Mouse (Mus musculus) lung, adult 2 months (tissue): ENCODE results near the gene Asphd2. TPM values are rescaled to one million over a fixed set of nuclear protein-coding genes. Genes with fewer than 3 reads are reported as not detected.
"Not testable (repeated sequence)": the region's sequence is repeated elsewhere in the genome, so short reads cannot be mapped to it uniquely, and the experiment has no call there.

Source experiments
- DNase-seq: peaks from one replicate; pipeline ENCODE4 v3.0.0; 2022
- H3K4me1 ChIP-seq: fragments of 200-500 bp; 2 replicates; pipeline ENCODE4 v1.6.1; 2011; ENCODE audit warnings: low read length; ENCODE audit not compliant: control insufficient read depth, insufficient read depth
- H3K4me3 ChIP-seq: fragments of 200-500 bp; replicated peaks from 2 replicates; pipeline ENCODE3; 2011; ENCODE audit warnings: low read depth, mild to moderate bottlenecking, control low read depth, low read length; ENCODE audit errors: extremely low read depth
- CTCF ChIP-seq: fragments of 200-500 bp; IDR thresholded peaks from 2 replicates; pipeline ENCODE4 v1.5.1; 2011; ENCODE audit warnings: mild to moderate bottlenecking, low read length, control low read depth; ENCODE audit not compliant: insufficient read depth
- POLR2A ChIP-seq: fragments of 200-500 bp; IDR thresholded peaks from 2 replicates; pipeline ENCODE4 v1.6.1; 2011; ENCODE audit warnings: low read depth, mild to moderate bottlenecking, control low read depth, low read length, borderline replicate concordance; ENCODE audit errors: extremely low read depth
- WGBS: fragments of 180-500 bp; shearing (Covaris S2); methylation state at CpG from one replicate; pipeline ENCODE4 v1.1.7; 2018; 5-methylcytosine and 5-hydroxymethylcytosine counted together
- polyA plus RNA-seq: library from polyadenylated mRNA; depleted of rRNA; stranded (reverse); fragments of >200 nt; gene quantifications from 2 replicates; pipeline ENCODE4 v1.2.3, GENCODE M21; 2012

The Asphd2 gene
- polyA plus RNA-seq, 1 experiment, result 0.56 TPM

GRCm38 (mm10) chr5:112416673-112417072 is 22.0 kb upstream of the Asphd2 start:
- DNase-seq, result no peak
- no peak for TF ChIP-seq CTCF
- no peak for TF ChIP-seq POLR2A
- Histone ChIP-seq H3K4me1 (no peaks in the 10 kb centered on the region), H3K4me3 (no peak overlapping the region)
- 59% methylated on average over 5 of the region's 5 CpGs for WGBS

- DNase-seq, H3K4me3 ChIP-seq, H3K4me1 ChIP-seq: not testable (repeated sequence)
- WGBS, result 78% methylated on average over 4 of the region's 4 CpGs
These were observed 18.1 kb upstream of the Asphd2 start for GRCm38 (mm10) chr5:112412781-112413180.

GRCm38 (mm10) chr5:112411514-112412335 is 17.1 kb upstream of the Asphd2 start:
- TF ChIP-seq CTCF (no peak), POLR2A (no peak)
- no peaks in the 10 kb centered on the region for H3K4me1 ChIP-seq
- no peak for DNase-seq
- H3K4me3 ChIP-seq, result no peak overlapping the region
- WGBS, result 13% methylated on average over 19 of the region's 19 CpGs

- 32% methylated on average over 11 of the region's 11 CpGs for WGBS
- Histone ChIP-seq H3K4me1 (no peaks in the 10 kb centered on the region), H3K4me3 (no peak overlapping the region)
- no peak for TF ChIP-seq POLR2A
- TF ChIP-seq CTCF, result no peak
- no peak for DNase-seq
These were observed 16.4 kb upstream of the Asphd2 start for GRCm38 (mm10) chr5:112411072-112411471.

- Histone ChIP-seq H3K4me1 (no peaks in the 10 kb centered on the region), H3K4me3 (no peak overlapping the region)
- 52% methylated on average over 5 of the region's 5 CpGs for WGBS
- no peak for DNase-seq
- TF ChIP-seq CTCF (no peak), POLR2A (no peak)
These were observed 14.6 kb upstream of the Asphd2 start for GRCm38 (mm10) chr5:112409274-112409673.

- WGBS, result 35% methylated on average over 3 of the region's 3 CpGs
- DNase-seq, result no peak
- TF ChIP-seq CTCF (no peak), POLR2A (no peak)
These were observed 11.4 kb upstream of the Asphd2 start for GRCm38 (mm10) chr5:112406017-112406416.

GRCm38 (mm10) chr5:112402437-112402836 is 7.8 kb upstream of the Asphd2 start:
- no peak for TF ChIP-seq POLR2A
- TF ChIP-seq CTCF, result no peak
- WGBS, result 42% methylated on average over 3 of the region's 3 CpGs
- DNase-seq, result no peak

More at GRCm38 (mm10) chr5:112406017-112406416, 11.4 kb upstream of the Asphd2 start:
- Histone ChIP-seq H3K4me1 (no peaks in the 10 kb centered on the region), H3K4me3 (no peak overlapping the region)

GRCm38 (mm10) chr5:112399284-112399683 is 4.6 kb upstream of the Asphd2 start:
- DNase-seq, result no peak
- Histone ChIP-seq H3K4me1 (no peaks in the 10 kb centered on the region), H3K4me3 (no peak overlapping the region)
- TF ChIP-seq POLR2A, result no peak
- TF ChIP-seq CTCF, result no peak
- 48% methylated on average over 10 of the region's 10 CpGs for WGBS

More at GRCm38 (mm10) chr5:112402437-112402836, 7.8 kb upstream of the Asphd2 start:
- Histone ChIP-seq H3K4me3 (no peak overlapping the region), H3K4me1 (no peaks in the 10 kb centered on the region)

- no peak for DNase-seq
- no peak overlapping the region for H3K4me3 ChIP-seq
- WGBS, result 74% methylated on average over 18 of the region's 18 CpGs
- H3K4me1 ChIP-seq, result no peaks in the 10 kb centered on the region
- TF ChIP-seq CTCF (no peak), POLR2A (no peak)
These were observed 1.4 kb upstream of the Asphd2 start for GRCm38 (mm10) chr5:112396066-112396465.

GRCm38 (mm10) chr5:112394415-112394763 is 277 bp downstream of the Asphd2 start:
- Histone ChIP-seq H3K4me1 (no peaks in the 10 kb centered on the region), H3K4me3 (no peak overlapping the region)
- TF ChIP-seq CTCF (no peak), POLR2A (no peak)
- DNase-seq, result no peak
- WGBS, result 1% methylated on average over 28 of the region's 28 CpGs
